Mouse (Mus musculus): ENCODE data around the gene Gxylt2. TPM values are rescaled to one million over a fixed set of nuclear protein-coding genes. Genes with fewer than 3 reads are reported as not detected.

The Gxylt2 gene
- polyA plus RNA-seq (2014; fragmentation: Illumina TruSeq; extraction: RNeasy Lipid Tissue Mini Kit (QIAGEN cat#74804); ENCODE audit: low read depth, low replicate concordance), result 1.3 TPM

DNA sequence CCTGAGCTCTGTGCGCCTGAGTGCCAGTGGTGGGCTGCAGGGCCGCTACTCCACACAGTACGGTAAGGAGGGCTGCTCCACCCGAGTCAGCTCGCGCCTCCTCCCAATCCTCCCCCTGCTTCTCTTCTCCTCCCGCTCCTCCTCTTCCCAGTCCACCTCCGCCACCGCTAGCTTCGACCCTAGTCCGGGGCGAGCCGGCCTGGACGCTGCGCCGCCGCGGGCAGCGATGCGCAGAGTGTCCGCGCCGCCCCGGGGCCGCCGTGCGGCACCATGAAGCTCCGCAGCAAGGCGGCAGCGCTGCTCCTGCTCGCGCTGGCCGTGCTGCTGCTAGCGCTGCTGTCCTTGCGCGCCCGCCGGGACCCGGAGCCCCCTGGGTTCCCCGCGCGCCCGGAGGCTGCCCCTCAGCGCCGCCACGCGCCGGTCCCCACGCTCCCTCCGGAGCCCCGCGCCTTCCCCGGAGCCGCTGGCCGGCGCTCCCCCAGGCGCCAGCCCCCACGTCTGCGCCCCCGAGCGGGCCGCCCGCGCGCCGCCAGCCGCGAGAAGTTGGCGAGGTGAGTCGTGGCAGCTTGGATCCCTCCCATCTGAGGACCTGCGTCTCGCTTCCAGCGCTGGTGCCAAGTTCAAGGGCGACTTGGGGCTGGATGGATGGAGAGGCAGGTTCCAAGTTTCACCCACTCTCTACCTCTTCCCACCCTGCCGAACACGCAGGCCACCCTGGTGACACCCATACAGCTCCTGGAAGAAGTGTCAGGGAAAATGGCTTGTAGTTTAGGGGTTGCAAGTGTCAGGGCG is at the start of gene Gxylt2:
Gene Gxylt2 (plus strand): TSS at position 161 of the 792 bp plus-strand sequence.

DNA sequence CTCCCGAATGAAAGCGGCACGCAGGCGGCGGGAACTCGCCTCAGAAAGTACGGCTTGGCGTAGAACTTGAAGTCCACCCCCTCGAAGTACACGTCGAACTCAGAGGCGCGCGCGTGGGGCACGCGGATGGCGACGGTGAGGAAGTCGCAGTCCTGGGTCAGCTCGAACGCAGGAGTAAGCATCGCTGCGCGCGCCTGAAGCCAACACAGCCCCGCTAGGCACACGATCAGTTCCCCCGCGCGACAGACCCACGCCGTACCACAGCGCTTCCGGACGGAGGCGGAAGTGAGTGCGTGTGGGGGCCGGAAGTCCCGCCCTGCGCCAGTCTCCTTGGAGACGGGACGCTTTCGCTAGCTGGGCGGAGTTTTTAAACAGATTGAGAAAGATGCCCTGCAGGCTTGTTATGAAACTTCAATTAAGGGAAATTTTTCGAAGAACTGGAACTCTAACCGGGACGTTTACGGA is 33.6 kb upstream of the Gxylt2 start, which contains the start of gene Shq1:
Gene Shq1 (minus strand): TSS at position 278 of the 465 bp plus-strand sequence.

DNA sequence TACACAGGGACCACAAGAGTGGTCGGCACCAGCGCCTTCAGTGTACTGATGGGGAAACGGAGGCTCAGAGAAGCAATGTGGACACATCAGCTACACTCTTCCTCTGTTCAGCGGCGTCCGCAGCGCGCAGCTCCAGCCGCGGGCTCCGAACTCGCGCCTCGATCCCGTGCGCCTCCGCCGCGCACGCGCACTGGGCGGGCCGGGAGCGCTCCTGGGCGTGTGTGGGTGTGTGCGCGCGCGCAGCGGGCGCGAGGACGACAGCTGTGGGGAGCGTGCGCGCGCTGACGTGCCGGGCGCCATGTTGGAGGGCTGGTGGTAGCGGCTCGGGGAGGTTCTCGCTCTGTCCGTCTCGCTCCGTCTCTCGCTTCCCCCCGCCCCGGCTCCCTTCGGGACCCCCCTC is 128.8 kb downstream of the Gxylt2 start, which contains the start of gene Ppp4r2:
Gene Ppp4r2 (plus strand): TSS at position 268 of the 400 bp plus-strand sequence.

Other genes with a start within 250 kb of the Gxylt2 start
- gene Shq1, start 33.6 kb upstream of the Gxylt2 start, polyA plus RNA-seq (2014; fragmentation: Illumina TruSeq; extraction: RNeasy Lipid Tissue Mini Kit (QIAGEN cat#74804); ENCODE audit: low read depth, low replicate concordance), result 1.9 TPM
- gene Ppp4r2, start 128.9 kb downstream of the Gxylt2 start, polyA plus RNA-seq (2014; fragmentation: Illumina TruSeq; extraction: RNeasy Lipid Tissue Mini Kit (QIAGEN cat#74804); ENCODE audit: low read depth, low replicate concordance), result 129 TPM

Data from kidney, adult 10 weeks (tissue).